Mouse (Mus musculus) intestine, postnatal 0 days (tissue): ENCODE results near the gene Ankrd39. TPM values are rescaled to one million over a fixed set of nuclear protein-coding genes. Genes with fewer than 3 reads are reported as not detected.

ENCODE experiments used
- ATAC-seq: fragments of 200-750 bp; cut with Nextera tagmentation; 2 replicates; pipeline ENCODE4 v1.8.0; 2017; ENCODE audit warnings: mild to moderate bottlenecking, moderate TSS enrichment, moderate library complexity
- H3K27ac ChIP-seq: fragments of 300-500 bp; sonication (generic); 2 replicates; pipeline ENCODE4 v1.5.1; 2014; ENCODE audit warnings: mild to moderate bottlenecking, low read depth, low read length, moderate library complexity
- H3K27me3 ChIP-seq: fragments of 300-500 bp; sonication (generic); replicated peaks from 2 replicates; pipeline ENCODE4 v1.6.1; 2014; ENCODE audit warnings: low read length, mixed read lengths; ENCODE audit not compliant: control insufficient read depth, insufficient read depth
- H3K36me3 ChIP-seq: fragments of 300-500 bp; sonication (generic); 2 replicates; pipeline ENCODE4 v1.6.1; 2014; ENCODE audit warnings: mild to moderate bottlenecking, moderate library complexity; ENCODE audit not compliant: control insufficient read depth, insufficient read depth
- H3K4me1 ChIP-seq: fragments of 300-500 bp; sonication (generic); replicated peaks from 2 replicates; pipeline ENCODE4 v1.6.1; 2014; ENCODE audit warnings: antibody characterized with exemption, low read length, mixed read lengths; ENCODE audit not compliant: control insufficient read depth, insufficient read depth
- H3K4me2 ChIP-seq: fragments of 300-500 bp; sonication (generic); replicated peaks from 2 replicates; pipeline ENCODE4 v1.6.1; 2014; ENCODE audit warnings: low read depth, mild to moderate bottlenecking, moderate library complexity
- H3K4me3 ChIP-seq: fragments of 300-500 bp; sonication (generic); 2 replicates; pipeline ENCODE4 v1.5.1; 2014; ENCODE audit warnings: low read depth, low read length
- H3K9ac ChIP-seq: fragments of 300-500 bp; sonication (generic); 2 replicates; pipeline ENCODE4 v1.6.1; 2014; ENCODE audit warnings: mild to moderate bottlenecking, low read depth, low read length
- H3K9me3 ChIP-seq: fragments of 300-500 bp; sonication (generic); 2 replicates; pipeline ENCODE4 v1.6.1; 2016; ENCODE audit warnings: mixed run types; ENCODE audit not compliant: control insufficient read depth
- CTCF ChIP-seq: sonication (generic); IDR thresholded peaks from 2 replicates; pipeline ENCODE4 v1.5.1; 2016; ENCODE audit warnings: low read depth, mild to moderate bottlenecking, control low read depth, antibody characterized with exemption, moderate library complexity
- WGBS: fragments of 180-500 bp; shearing (Covaris S2); extraction: QIAGEN DNeasy Blood & Tissue Kit; methylation state at CpG from one replicate; pipeline ENCODE4 v1.1.7; 2014; 5-methylcytosine and 5-hydroxymethylcytosine counted together
- polyA plus RNA-seq: library from polyadenylated mRNA; unstranded; fragments of >200 nt; fragmentation: Nextera tagmentation; extraction: Ambion mirVana; gene quantifications from 2 replicates; pipeline ENCODE4 v1.2.1, GENCODE M21; 2015

The Ankrd39 gene
- polyA plus RNA-seq, 1 experiment from 2014 or later = 15.0 TPM

- Histone ChIP-seq H3K4me2 (no peak overlapping the region), H3K4me1 (peaks cover 23% of the 10 kb centered on the region), H3K9ac (no peak overlapping the region), H3K36me3 (no peaks in the 10 kb centered on the region), H3K27ac (no peak overlapping the region), H3K4me3 (no peak overlapping the region), H3K9me3 (no peaks in the 10 kb centered on the region), H3K27me3 (no peaks in the 10 kb centered on the region)
- 76% methylated on average over 8 of the region's 8 CpGs for WGBS
- no peak for ATAC-seq
- TF ChIP-seq CTCF = no peak
Observed at GRCm38 (mm10) chr1:36573524-36573923, 26.3 kb upstream of the Ankrd39 start.

- no peak overlapping the region for H3K4me2 ChIP-seq
- TF ChIP-seq CTCF = no peak
- no peaks in the 10 kb centered on the region for H3K36me3 ChIP-seq
- H3K4me3 ChIP-seq = no peak overlapping the region
- H3K9me3 ChIP-seq = no peaks in the 10 kb centered on the region
- peaks cover 20% of the 10 kb centered on the region for H3K4me1 ChIP-seq
- WGBS = 79% methylated on average over 1 of the region's 1 CpGs
- no peak for ATAC-seq
- no peak overlapping the region for H3K9ac ChIP-seq
- no peak overlapping the region for H3K27ac ChIP-seq
- no peaks in the 10 kb centered on the region for H3K27me3 ChIP-seq
Observed at GRCm38 (mm10) chr1:36572709-36573108, 25.5 kb upstream of the Ankrd39 start.

- no peak overlapping the region for H3K27ac ChIP-seq
- H3K4me3 ChIP-seq = no peak overlapping the region
- no peak for ATAC-seq
- H3K27me3 ChIP-seq = no peaks in the 10 kb centered on the region
- no peak overlapping the region for H3K9ac ChIP-seq
- WGBS = 64% methylated on average over 2 of the region's 2 CpGs
- no peak for TF ChIP-seq CTCF
- peaks cover 15% of the 10 kb centered on the region for H3K4me1 ChIP-seq
- no peaks in the 10 kb centered on the region for H3K9me3 ChIP-seq
- H3K36me3 ChIP-seq = no peaks in the 10 kb centered on the region
- H3K4me2 ChIP-seq = no peak overlapping the region
Observed at GRCm38 (mm10) chr1:36572140-36572700, 25.0 kb upstream of the Ankrd39 start.

GRCm38 (mm10) chr1:36571627-36572026, 24.4 kb upstream of the Ankrd39 start:
- no peak overlapping the region for H3K4me2 ChIP-seq
- no peak overlapping the region for H3K27ac ChIP-seq
- no peak overlapping the region for H3K9ac ChIP-seq
- TF ChIP-seq CTCF = no peak
- no peak for ATAC-seq
- 46% methylated on average over 6 of the region's 6 CpGs for WGBS
- H3K4me3 ChIP-seq = no peak overlapping the region
- H3K36me3 ChIP-seq = no peaks in the 10 kb centered on the region
- H3K27me3 ChIP-seq = no peaks in the 10 kb centered on the region
- H3K9me3 ChIP-seq = no peaks in the 10 kb centered on the region
- peaks cover 9% of the 10 kb centered on the region for H3K4me1 ChIP-seq

- WGBS = 91% methylated on average over 5 of the region's 5 CpGs
- H3K9ac ChIP-seq = no peak overlapping the region
- no peak overlapping the region for H3K27ac ChIP-seq
- H3K27me3 ChIP-seq = no peaks in the 10 kb centered on the region
- no peak overlapping the region for H3K4me3 ChIP-seq
- no peaks in the 10 kb centered on the region for H3K9me3 ChIP-seq
- no peaks in the 10 kb centered on the region for H3K36me3 ChIP-seq
- 0 out of 2 replicates have a peak, but pooled peaks cover 2% of the 10 kb centered on the region for H3K4me1 ChIP-seq
- no peak for TF ChIP-seq CTCF
- no peak for ATAC-seq
- H3K4me2 ChIP-seq = no peak overlapping the region
Observed at GRCm38 (mm10) chr1:36570320-36570719, 23.1 kb upstream of the Ankrd39 start.

GRCm38 (mm10) chr1:36569694-36570276, 22.5 kb upstream of the Ankrd39 start:
- 44% methylated on average over 7 of the region's 7 CpGs for WGBS
- no peaks in the 10 kb centered on the region for H3K27me3 ChIP-seq
- H3K4me3 ChIP-seq = no peak overlapping the region
- no peaks in the 10 kb centered on the region for H3K9me3 ChIP-seq
- no peak for TF ChIP-seq CTCF
- no peaks in the 10 kb centered on the region for H3K36me3 ChIP-seq
- H3K27ac ChIP-seq = peak overlapping the region; percentile 15; the same call in 1 of the 2 replicates
- H3K4me2 ChIP-seq = no peak overlapping the region
- no peak overlapping the region for H3K9ac ChIP-seq
- H3K4me1 ChIP-seq = 0 out of 2 replicates have a peak, but pooled peaks cover 2% of the 10 kb centered on the region
- ATAC-seq = no peak
